Mouse (Mus musculus) heart, adult 11 months (tissue): ENCODE results near the gene Dnajc30.

Experiments
- DNase-seq: peaks from one replicate; pipeline ENCODE4 v3.0.0; 2022

The Dnajc30 gene

GRCm38 (mm10) chr5:135109976-135110375 is 46.0 kb downstream of the Dnajc30 start:
- no peak for DNase-seq

DNA sequence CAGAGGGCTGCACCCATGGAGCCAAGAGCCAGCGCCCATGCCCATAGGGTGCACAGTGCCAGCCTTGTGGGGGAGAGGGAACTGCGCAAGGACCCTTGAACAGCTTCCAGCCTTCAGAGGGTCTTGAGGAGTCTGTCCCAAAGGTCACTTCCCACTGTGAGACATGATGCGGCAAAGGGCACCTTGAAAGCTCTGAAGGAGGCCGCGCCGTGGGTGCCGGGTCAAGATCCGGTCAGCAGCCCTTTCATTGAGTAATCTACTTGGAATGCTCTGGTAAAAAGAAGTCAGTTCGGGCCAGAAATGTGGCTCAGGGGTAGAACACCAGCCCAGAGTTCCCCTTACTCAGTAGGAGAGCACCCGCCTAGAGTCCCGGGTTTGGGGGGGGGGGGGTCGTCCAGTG is 49.8 kb downstream of the Dnajc30 start:
- no peak for DNase-seq

DNA sequence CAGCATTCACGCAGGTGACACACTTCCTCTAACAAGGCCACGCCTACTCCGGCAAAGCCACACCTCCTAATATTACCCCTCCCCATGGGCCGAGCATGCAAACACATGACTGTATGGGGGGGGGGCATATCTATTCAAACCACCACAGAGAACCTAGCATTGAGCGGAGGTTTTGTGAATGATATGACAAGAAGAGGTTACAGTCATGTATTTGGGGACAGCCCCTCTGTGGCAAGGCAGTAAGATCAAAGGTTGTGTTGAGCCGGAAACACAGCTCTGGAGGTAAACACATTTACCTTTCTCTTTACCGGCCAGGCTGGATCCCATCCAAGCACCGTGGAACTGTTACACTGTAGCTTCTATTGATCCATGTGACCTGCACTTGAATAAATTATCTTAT is 51.2 kb downstream of the Dnajc30 start:
- DNase-seq: no peak
